Mouse (Mus musculus) intestine, embryonic 14.5 days (tissue): Measurements from ENCODE around the gene Zbtb48. TPM values are rescaled to one million over a fixed set of nuclear protein-coding genes. Genes with fewer than 3 reads are reported as not detected.

ENCODE experiments used
- ATAC-seq: fragments of 200-750 bp; cut with Nextera tagmentation; replicated peaks from 2 replicates; pipeline ENCODE4 v1.8.0; 2017; ENCODE audit warnings: low read depth, moderate number of reproducible peaks, moderate TSS enrichment, moderate library complexity; ENCODE audit not compliant: low FRiP score, low TSS enrichment
- DNase-seq: peaks from one replicate; pipeline ENCODE4 v3.0.0-alpha.2; 2018; ENCODE audit warnings: low spot score
- H3K27ac ChIP-seq: fragments of 300-500 bp; sonication (generic); 2 replicates; pipeline ENCODE4 v1.5.1; 2014; ENCODE audit warnings: low read depth, mild to moderate bottlenecking, control low read depth
- H3K27me3 ChIP-seq: fragments of 300-500 bp; sonication (generic); replicated peaks from 2 replicates; pipeline ENCODE4 v1.6.1; 2014; ENCODE audit warnings: low read length, control low read depth; ENCODE audit not compliant: control insufficient read depth, insufficient read depth
- H3K36me3 ChIP-seq: fragments of 300-500 bp; sonication (generic); 2 replicates; pipeline ENCODE4 v1.6.1; 2014; ENCODE audit warnings: low read length, control low read depth; ENCODE audit not compliant: control insufficient read depth, insufficient read depth
- H3K4me1 ChIP-seq: fragments of 300-500 bp; sonication (generic); replicated peaks from 2 replicates; pipeline ENCODE4 v1.6.1; 2014; ENCODE audit warnings: low read length, control low read depth, mixed read lengths; ENCODE audit not compliant: control insufficient read depth, insufficient read depth
- H3K4me2 ChIP-seq: fragments of 300-500 bp; sonication (generic); 2 replicates; pipeline ENCODE4 v1.6.1; 2014; ENCODE audit warnings: low read length
- H3K4me3 ChIP-seq: fragments of 300-500 bp; sonication (generic); 2 replicates; pipeline ENCODE4 v1.5.1; 2014; ENCODE audit warnings: low read depth, low read length, control low read depth, mixed read lengths
- H3K9ac ChIP-seq: fragments of 300-500 bp; sonication (generic); 2 replicates; pipeline ENCODE4 v1.6.1; 2014; ENCODE audit warnings: mild to moderate bottlenecking, low read length
- H3K9me3 ChIP-seq: fragments of 300-500 bp; sonication (generic); 2 replicates; pipeline ENCODE4 v1.6.1; 2016; ENCODE audit warnings: low read length, control low read depth; ENCODE audit not compliant: control insufficient read depth
- WGBS: fragments of 180-500 bp; shearing (Covaris S2); extraction: QIAGEN DNeasy Blood & Tissue Kit; methylation state at CpG from one replicate; pipeline ENCODE4 v1.1.7; 2014; 5-methylcytosine and 5-hydroxymethylcytosine counted together
- polyA plus RNA-seq: library from polyadenylated mRNA; unstranded; fragments of >200 nt; fragmentation: Nextera tagmentation; extraction: Ambion mirVana; gene quantifications from 2 replicates; pipeline ENCODE4 v1.2.1, GENCODE M21; 2014

The Zbtb48 gene
- polyA plus RNA-seq, 1 experiment from 2014 or later, result 16.3 TPM

DNA sequence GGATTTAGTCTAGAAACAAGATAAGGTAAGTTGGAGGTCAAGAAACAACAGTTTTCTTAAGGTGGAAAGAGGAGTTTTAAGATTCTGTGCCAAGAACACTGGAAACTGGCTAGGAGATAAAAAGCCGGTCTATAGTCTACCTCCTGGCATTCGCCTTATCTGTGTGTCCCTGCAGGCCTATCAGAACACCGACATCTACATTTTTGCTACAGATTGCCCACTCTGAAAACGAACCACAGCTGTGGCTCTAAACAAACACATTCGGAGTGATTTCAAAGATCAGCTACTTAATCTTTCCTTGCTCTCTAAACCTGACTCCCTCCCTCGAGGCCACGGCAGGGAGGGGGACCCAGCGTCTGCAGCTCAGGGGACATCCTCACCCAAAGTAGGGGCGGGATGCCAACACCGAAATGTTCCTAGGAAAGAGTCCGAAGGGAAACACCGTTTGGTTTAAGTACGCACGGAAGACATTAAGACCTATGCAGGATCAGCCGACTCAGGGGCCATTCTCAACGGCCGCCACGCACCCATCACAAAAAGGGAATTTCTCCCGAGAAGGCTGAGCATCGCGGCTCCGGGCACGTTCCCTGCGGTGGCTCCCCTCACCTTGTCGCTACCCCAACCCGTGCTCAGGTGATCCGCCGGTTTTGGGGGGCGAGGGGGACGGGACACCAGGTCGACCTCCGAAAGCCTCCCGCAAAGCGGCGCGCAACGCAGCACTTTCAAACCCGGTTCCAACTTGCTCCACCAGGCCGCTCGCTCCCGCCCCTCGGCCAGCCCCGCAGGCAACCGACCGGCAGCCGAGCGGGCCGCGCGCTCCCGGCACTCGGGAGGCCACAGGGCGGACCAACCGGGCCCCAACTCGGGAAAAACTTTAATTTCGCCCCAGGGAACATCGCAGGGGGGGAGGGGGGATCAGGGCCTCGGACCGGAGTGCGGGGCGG is 33.0 kb downstream of the Zbtb48 start:
- DNase-seq, result peak; percentile 70

DNA sequence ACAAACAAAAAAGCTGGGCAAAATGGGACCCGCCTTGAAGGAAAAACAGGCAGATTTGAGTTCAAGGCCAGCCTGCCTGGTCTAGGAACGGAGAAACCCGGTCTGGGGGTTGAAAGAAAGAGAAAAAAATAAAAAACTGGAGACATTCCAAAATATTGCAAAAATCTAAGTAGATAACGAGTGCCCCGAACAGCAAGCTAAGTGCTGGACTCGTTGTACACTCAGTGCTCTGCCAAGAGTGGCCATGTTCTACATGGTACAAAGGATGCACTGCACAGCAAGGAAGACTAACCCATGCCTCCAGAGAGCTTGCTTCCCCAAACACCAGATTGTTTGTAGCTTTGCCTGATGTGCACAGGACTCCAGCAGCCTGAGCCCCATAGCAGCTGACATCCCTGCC is 34.4 kb downstream of the Zbtb48 start:
- Histone ChIP-seq H3K27ac (no peak overlapping the region), H3K27me3 (no peaks in the 10 kb centered on the region), H3K9me3 (no peaks in the 10 kb centered on the region), H3K36me3 (peaks cover 32% of the 10 kb centered on the region), H3K4me1 (peaks cover 16% of the 10 kb centered on the region; the same call in 1 of the 2 replicates), H3K9ac (no peak overlapping the region), H3K4me3 (no peak overlapping the region), H3K4me2 (no peak overlapping the region)
- no peak for ATAC-seq
- DNase-seq, result no peak
- 78% methylated on average over 6 of the region's 6 CpGs for WGBS

More for the DNA sequence above, 33.0 kb downstream of the Zbtb48 start:
- H3K27ac ChIP-seq, result peak overlapping the region; percentile 79
- H3K9ac ChIP-seq, result peak overlapping the region; percentile 87
- peak overlapping the region; percentile 70 for H3K4me2 ChIP-seq
- no peaks in the 10 kb centered on the region for H3K27me3 ChIP-seq
- H3K4me3 ChIP-seq, result peak overlapping the region; percentile 92
- WGBS, result 2% methylated on average over 58 of the region's 61 CpGs
- H3K9me3 ChIP-seq, result no peaks in the 10 kb centered on the region
- peaks cover 32% of the 10 kb centered on the region for H3K36me3 ChIP-seq
- ATAC-seq, result no peak
- H3K4me1 ChIP-seq, result peaks cover 9% of the 10 kb centered on the region; the same call in 1 of the 2 replicates

DNA sequence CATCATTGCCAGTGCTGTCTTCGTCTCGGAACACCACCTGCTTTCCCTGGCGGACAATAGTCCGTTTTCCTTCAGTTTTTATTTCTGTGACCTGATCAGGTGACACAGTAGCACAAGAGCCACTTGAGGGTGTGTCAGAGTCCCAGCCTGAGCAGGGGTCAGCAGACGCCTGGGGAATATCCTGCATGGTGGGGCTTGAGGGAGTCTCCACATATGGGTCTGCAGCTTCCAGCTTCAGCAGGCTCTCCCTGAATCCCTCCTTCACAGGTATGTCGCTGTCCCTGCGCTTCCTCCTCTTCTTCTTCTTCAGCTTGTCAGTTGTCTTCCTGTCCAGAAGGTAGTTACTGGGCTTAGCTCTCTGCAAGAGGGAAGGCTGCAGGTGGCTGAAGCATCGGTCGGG is 35.4 kb downstream of the Zbtb48 start:
- DNase-seq (no peak), ATAC-seq (no peak)
- Histone ChIP-seq H3K36me3 (peaks cover 32% of the 10 kb centered on the region), H3K27ac (no peak overlapping the region), H3K27me3 (no peaks in the 10 kb centered on the region), H3K4me1 (peaks cover 16% of the 10 kb centered on the region), H3K9ac (no peak overlapping the region), H3K4me2 (no peak overlapping the region), H3K4me3 (no peak overlapping the region), H3K9me3 (no peaks in the 10 kb centered on the region)
- 92% methylated on average over 9 of the region's 9 CpGs for WGBS

DNA sequence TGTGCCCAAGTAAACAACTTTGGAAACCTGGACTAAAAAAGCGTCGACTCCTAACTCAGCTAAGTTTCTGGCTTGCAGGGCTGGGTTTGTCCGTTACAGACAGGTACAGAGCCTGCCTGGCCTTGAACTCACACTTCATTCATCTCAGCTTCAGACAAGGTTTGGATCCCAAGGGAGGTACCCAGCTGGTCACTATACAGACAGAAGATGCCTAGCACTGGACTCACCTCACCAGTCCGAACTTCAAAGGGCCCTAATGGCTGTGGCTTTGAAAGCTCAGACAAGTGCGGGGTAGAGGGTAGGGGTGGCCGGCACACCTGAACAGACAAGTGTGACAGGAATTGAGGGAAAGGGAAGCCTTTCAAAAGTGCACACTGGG is 38.4 kb downstream of the Zbtb48 start:
- Histone ChIP-seq H3K4me3 (peak overlapping the region; percentile 63), H3K4me2 (peak overlapping the region; percentile 91), H3K4me1 (peaks cover 19% of the 10 kb centered on the region), H3K27ac (peak overlapping the region; percentile 82), H3K9me3 (no peaks in the 10 kb centered on the region), H3K36me3 (peaks cover 38% of the 10 kb centered on the region), H3K27me3 (no peaks in the 10 kb centered on the region), H3K9ac (no peak overlapping the region)
- ATAC-seq (peak; percentile 21; the same call in 1 of the 2 replicates), DNase-seq (no peak)
- WGBS, result 24% methylated on average over 6 of the region's 6 CpGs

DNA sequence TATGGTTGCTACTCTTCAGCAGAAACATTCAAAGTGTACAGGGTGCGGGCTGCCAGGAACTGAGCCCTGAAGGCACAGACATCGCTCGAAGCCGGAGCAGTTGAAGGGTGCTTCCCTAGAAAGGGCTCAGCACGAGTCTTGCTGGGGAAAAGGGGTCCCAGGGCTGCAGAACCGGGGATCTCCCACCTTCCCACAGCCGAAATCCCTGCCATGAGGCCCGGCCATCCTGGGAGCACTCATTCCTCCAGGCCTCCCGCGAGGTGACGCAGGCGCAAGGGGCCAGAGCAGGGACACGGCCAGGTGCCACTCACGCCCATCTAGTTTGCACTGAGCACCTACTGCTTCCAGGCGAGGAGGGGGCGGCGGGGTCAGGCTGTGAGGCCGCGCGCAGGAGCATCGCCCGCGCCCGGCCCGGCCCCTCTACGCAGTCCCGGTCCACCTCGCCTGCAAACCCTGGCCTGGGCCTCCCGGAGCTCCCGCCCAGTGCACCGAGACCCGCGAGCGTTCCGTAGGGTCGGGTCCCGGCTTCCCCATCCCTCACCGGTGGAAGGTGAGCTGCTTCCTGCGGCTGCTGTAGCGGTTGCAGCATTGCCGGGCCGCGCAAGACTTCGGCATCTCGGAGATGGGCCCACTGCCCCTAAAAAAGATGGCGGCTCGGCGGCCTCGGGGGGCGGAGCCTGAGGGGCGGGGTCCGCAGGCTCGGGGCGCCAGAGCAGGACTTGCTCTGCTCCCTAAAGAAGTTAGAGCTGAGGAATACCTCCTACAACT is 38.9 kb downstream of the Zbtb48 start, which contains the start of gene Thap3:
Thap3 (minus strand) TSS at position 656 of the 768 bp plus-strand sequence.
- 2% methylated on average over 53 of the region's 54 CpGs for WGBS
- Histone ChIP-seq H3K36me3 (peaks cover 39% of the 10 kb centered on the region), H3K27ac (peak within 1 kb of the TSS; percentile 82), H3K4me2 (peak within 1 kb of the TSS; percentile 91), H3K4me1 (peaks cover 16% of the 10 kb centered on the region), H3K9me3 (no peaks in the 10 kb centered on the region), H3K4me3 (peak within 1 kb of the TSS; percentile 63), H3K9ac (peak within 1 kb of the TSS; percentile 73), H3K27me3 (no peaks in the 10 kb centered on the region)
- DNase-seq (peak; percentile 88), ATAC-seq (peak; percentile 79)

DNA sequence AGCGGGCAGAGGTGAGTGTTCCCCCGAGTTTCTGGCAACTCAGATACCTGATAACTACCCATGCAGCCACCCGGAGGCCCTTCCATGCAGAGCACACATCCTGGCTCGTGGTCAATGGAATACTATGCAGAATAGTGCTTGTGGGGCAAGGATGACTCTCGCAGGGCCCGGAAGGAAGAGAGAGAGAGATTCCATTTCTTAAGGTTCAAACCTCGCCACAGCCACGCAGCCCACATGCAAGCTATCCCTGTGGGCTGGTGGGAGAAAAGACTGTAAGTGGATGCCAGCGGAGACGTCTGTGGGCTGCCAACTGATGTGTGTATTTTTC is 39.5 kb downstream of the Zbtb48 start:
- Histone ChIP-seq H3K4me2 (peak overlapping the region; percentile 91), H3K9me3 (no peaks in the 10 kb centered on the region), H3K27me3 (no peaks in the 10 kb centered on the region), H3K27ac (peak overlapping the region; percentile 82), H3K4me1 (peaks cover 16% of the 10 kb centered on the region), H3K36me3 (peaks cover 44% of the 10 kb centered on the region), H3K9ac (peak overlapping the region; percentile 73), H3K4me3 (peak overlapping the region; percentile 63)
- WGBS, result 23% methylated on average over 10 of the region's 10 CpGs
- ATAC-seq (no peak), DNase-seq (no peak)

DNA sequence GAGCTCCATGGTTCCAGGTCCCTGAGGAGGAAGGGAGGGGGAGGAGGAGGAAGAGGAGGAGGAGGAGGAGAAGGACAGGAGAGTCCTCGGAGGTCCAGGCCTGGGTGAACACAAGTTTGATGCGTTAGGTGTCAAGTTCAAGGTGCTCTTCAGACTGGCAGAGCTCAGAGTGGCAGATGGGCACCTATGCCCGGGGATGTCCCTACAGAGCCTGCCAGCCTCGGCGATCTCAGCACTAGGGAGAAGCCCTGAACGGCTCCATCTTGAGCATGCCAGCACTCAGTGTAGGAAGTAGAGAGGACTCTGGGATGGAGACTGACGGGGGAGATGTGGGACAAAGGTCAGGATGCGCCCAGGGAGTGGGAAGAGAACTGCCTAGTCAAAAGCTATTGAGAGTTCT is 40.8 kb downstream of the Zbtb48 start:
- H3K4me3 ChIP-seq, result no peak overlapping the region
- H3K9me3 ChIP-seq, result no peaks in the 10 kb centered on the region
- ATAC-seq (no peak), DNase-seq (no peak)
- WGBS, result 60% methylated on average over 8 of the region's 8 CpGs
- no peak overlapping the region for H3K27ac ChIP-seq
- H3K4me1 ChIP-seq, result peaks cover 16% of the 10 kb centered on the region
- H3K27me3 ChIP-seq, result no peaks in the 10 kb centered on the region
- no peak overlapping the region for H3K9ac ChIP-seq
- peaks cover 41% of the 10 kb centered on the region for H3K36me3 ChIP-seq
- H3K4me2 ChIP-seq, result no peak overlapping the region

DNA sequence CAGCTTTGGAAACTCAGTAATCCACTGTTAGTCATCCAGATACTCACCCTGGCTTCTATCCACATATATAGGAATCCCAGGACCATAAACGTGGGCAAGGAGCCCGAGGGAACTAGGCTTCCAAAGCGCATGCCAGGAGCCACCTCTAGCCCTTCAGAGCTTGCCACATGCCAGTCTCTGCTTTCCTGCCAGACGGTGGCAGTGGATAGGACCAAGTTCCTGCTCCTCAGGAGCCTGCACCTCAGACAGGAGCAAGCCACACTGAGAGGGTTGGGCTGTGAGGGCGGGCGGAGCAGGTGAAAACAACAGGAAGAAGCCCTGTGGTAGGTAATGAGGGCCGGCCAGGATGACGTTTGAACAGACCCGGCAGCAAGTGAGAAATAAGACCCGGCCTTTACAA is 41.6 kb downstream of the Zbtb48 start:
- Histone ChIP-seq H3K4me2 (no peak overlapping the region), H3K9ac (no peak overlapping the region), H3K4me1 (peaks cover 16% of the 10 kb centered on the region), H3K4me3 (no peak overlapping the region), H3K27me3 (no peaks in the 10 kb centered on the region), H3K27ac (no peak overlapping the region; the same call in 1 of the 2 replicates), H3K36me3 (peaks cover 37% of the 10 kb centered on the region), H3K9me3 (no peaks in the 10 kb centered on the region)
- DNase-seq (no peak), ATAC-seq (no peak)
- 28% methylated on average over 10 of the region's 10 CpGs for WGBS
